In the genomic region with DNA sequence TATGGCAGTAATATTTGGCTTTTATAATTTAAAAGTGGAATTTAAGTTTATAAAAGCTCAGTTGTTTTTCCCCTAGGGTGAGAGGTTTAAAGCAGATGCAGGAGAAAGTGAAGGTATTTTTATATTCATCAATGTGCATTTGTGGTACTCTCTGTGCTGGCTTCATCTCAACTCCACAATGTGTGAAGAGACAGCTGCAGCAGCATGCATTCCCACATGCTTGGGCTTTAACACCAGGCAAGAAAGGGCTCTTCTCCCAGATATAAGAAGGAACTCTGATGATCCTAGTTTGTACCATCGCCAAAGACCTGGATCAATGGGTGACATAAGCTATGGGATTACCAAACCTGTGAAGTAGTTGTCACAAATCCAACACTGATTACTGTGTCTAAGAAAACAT, we compare ENCODE assay signal across 14 mouse cellular contexts.
"Had no signal": no experiment of that assay in that cellular context is flagged by ENCODE, and none has a peak within 500 bp of the region (broad histone marks: within the 10 kb centered on the region; RNA-seq: fewer than 3 reads in every experiment).

No protein-coding gene starts in this region.

- H3K27ac ChIP-seq: limb, embryonic 15.5 days; liver, embryonic 12.5 days; midbrain, embryonic 10.5 days; midbrain, embryonic 15.5 days; neural tube, embryonic 13.5 days had no signal

- H3K4me1 ChIP-seq: limb, embryonic 15.5 days; liver, embryonic 12.5 days; midbrain, embryonic 10.5 days; midbrain, embryonic 15.5 days; neural tube, embryonic 13.5 days had no signal

- H3K27me3 ChIP-seq: limb, embryonic 15.5 days; liver, embryonic 12.5 days; midbrain, embryonic 15.5 days; neural tube, embryonic 13.5 days had no signal

- H3K4me2 ChIP-seq: limb, embryonic 15.5 days; liver, embryonic 12.5 days; lung, embryonic 14.5 days; midbrain, embryonic 15.5 days; neural tube, embryonic 13.5 days had no signal

- DNase-seq: kidney, adult 2 months; kidney, postnatal 25 days; lung, embryonic 14.5 days; lung, postnatal 10 days; lung, postnatal 4 days; retina, postnatal 1 day; right cerebral cortex, postnatal 25 days; thymus, adult 18-20 months; thymus, postnatal 14 days had no signal

- ATAC-seq: liver, embryonic 12.5 days; midbrain, embryonic 15.5 days had no signal

- H3K36me3 ChIP-seq: limb, embryonic 15.5 days; liver, embryonic 12.5 days; midbrain, embryonic 10.5 days; midbrain, embryonic 15.5 days; neural tube, embryonic 13.5 days had no signal

- H3K9ac ChIP-seq: limb, embryonic 15.5 days; liver, embryonic 12.5 days; lung, embryonic 14.5 days; midbrain, embryonic 15.5 days; neural tube, embryonic 13.5 days had no signal

- H3K9me3 ChIP-seq: limb, embryonic 15.5 days; liver, embryonic 12.5 days; midbrain, embryonic 10.5 days; midbrain, embryonic 15.5 days; neural tube, embryonic 13.5 days had no signal

- H3K4me3 ChIP-seq: limb, embryonic 15.5 days; liver, embryonic 12.5 days; midbrain, embryonic 10.5 days; midbrain, embryonic 15.5 days; neural tube, embryonic 13.5 days had no signal
